Comparison of ENCODE assay signal across 8 mouse cellular contexts in the genomic region with DNA sequence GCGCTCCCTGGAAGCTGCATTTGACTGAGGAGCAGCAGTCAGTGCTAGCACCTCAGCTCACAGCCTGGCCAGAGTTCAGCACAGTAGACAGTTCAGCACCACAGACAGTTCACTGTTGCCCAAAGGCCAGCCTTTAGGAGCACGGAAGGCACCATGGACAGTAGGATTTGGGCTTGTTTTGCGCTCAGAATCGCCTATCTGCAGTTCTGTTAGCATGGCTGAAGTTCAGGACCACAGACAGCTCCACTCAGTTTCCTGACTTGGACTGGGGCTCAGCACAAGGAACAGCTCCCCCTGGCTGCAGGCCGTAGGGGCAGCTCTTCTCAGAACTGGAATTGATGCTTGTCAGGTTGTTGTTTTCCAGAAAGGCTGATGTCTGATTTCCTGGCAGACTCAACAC.
DNase-seq lines count a peak whose midpoint lies in the region; ATAC-seq and TF ChIP-seq lines count a peak whose summit lies in the region.

No protein-coding gene starts in this region.

- no peaks in the 10 kb centered on the region for H3K9me3 ChIP-seq in hindbrain, embryonic 14.5 days (ENCODE audit: control insufficient read depth, low read length)
- no peaks in the 10 kb centered on the region for H3K9me3 ChIP-seq in hindbrain, embryonic 13.5 days
- H3K9me3 ChIP-seq in limb, embryonic 11.5 days (ENCODE audit: control insufficient read depth, low read length): no peaks in the 10 kb centered on the region
- H3K9me3 ChIP-seq in neural tube, embryonic 14.5 days (ENCODE audit: control insufficient read depth, low read length): no peaks in the 10 kb centered on the region

- H3K27ac ChIP-seq in hindbrain, embryonic 14.5 days: no peak overlapping the region
- H3K27ac ChIP-seq in hindbrain, embryonic 13.5 days: no peak overlapping the region
- no peak overlapping the region for H3K27ac ChIP-seq in kidney, adult 2 months (ENCODE audit: insufficient read depth, low read depth, low read length)
- H3K27ac ChIP-seq in limb, embryonic 11.5 days (replicated peaks; ENCODE audit: low read depth, low read length): no peak overlapping the region
- H3K27ac ChIP-seq in neural tube, embryonic 14.5 days (ENCODE audit: low read depth, low read length): no peak overlapping the region

- no peak overlapping the region for H3K4me3 ChIP-seq in hindbrain, embryonic 14.5 days (replicated peaks; ENCODE audit: low read length)
- no peak overlapping the region for H3K4me3 ChIP-seq in hindbrain, embryonic 13.5 days
- no peak overlapping the region for H3K4me3 ChIP-seq in kidney, adult 2 months (ENCODE audit: insufficient read depth, low read depth, low read length)
- H3K4me3 ChIP-seq in limb, embryonic 11.5 days (ENCODE audit: low read depth, low read length): no peak overlapping the region
- no peak overlapping the region for H3K4me3 ChIP-seq in neural tube, embryonic 14.5 days (ENCODE audit: low read depth, low read length)

- peak; percentile 88 for DNase-seq in hindbrain, embryonic 14.5 days (ENCODE audit: low spot score)
- peak; percentile 79 to 83 for DNase-seq in cerebellum, postnatal 14 days
- DNase-seq in gastrocnemius, postnatal 10 days: peak; percentile 89
- DNase-seq in kidney, adult 2 months: peak; percentile 82
- DNase-seq in limb, embryonic 11.5 days (ENCODE audit: low spot score): peak; percentile 98
- DNase-seq in testis, postnatal 14 days (ENCODE audit: low spot score): peak; percentile 83

- H3K4me2 ChIP-seq in hindbrain, embryonic 14.5 days (replicated peaks): no peak overlapping the region
- H3K4me2 ChIP-seq in hindbrain, embryonic 13.5 days: no peak overlapping the region
- H3K4me2 ChIP-seq in limb, embryonic 11.5 days (ENCODE audit: low read depth, severe bottlenecking): no peak overlapping the region
- no peak overlapping the region for H3K4me2 ChIP-seq in neural tube, embryonic 14.5 days (ENCODE audit: low read depth, low read length)

- TF ChIP-seq POLR2A in kidney, adult 2 months (IDR thresholded peaks at IDR 0.05; ENCODE audit: low read depth, low read length): no peak

- WGBS in hindbrain, embryonic 14.5 days: 18% methylated on average over 5 of the region's 5 CpGs
- 18% methylated on average over 5 of the region's 5 CpGs for WGBS in hindbrain, embryonic 13.5 days
- WGBS in kidney, adult 2 months: 19% methylated on average over 5 of the region's 5 CpGs
- WGBS in limb, embryonic 11.5 days: 18% methylated on average over 5 of the region's 5 CpGs
- WGBS in neural tube, embryonic 14.5 days: 18% methylated on average over 5 of the region's 5 CpGs

- no peak for ATAC-seq in hindbrain, embryonic 14.5 days (ENCODE audit: low FRiP score)
- ATAC-seq in hindbrain, embryonic 13.5 days (ENCODE audit: low FRiP score): no peak
- peak; percentile 65 for ATAC-seq in limb, embryonic 11.5 days (ENCODE audit: insufficient number of reproducible peaks, low FRiP score, low TSS enrichment, low read depth)
- peak; percentile 49; the same call in 1 of the 2 replicates for ATAC-seq in neural tube, embryonic 14.5 days (ENCODE audit: low read depth)

- no peaks in the 10 kb centered on the region for H3K36me3 ChIP-seq in hindbrain, embryonic 14.5 days (replicated peaks; ENCODE audit: control insufficient read depth, insufficient read depth)
- no peaks in the 10 kb centered on the region for H3K36me3 ChIP-seq in hindbrain, embryonic 13.5 days
- no peaks in the 10 kb centered on the region for H3K36me3 ChIP-seq in kidney, adult 2 months (ENCODE audit: control insufficient read depth, insufficient read depth, low read length)
- no peaks in the 10 kb centered on the region for H3K36me3 ChIP-seq in limb, embryonic 11.5 days (ENCODE audit: control insufficient read depth, insufficient read depth, low read length)
- no peaks in the 10 kb centered on the region for H3K36me3 ChIP-seq in neural tube, embryonic 14.5 days (ENCODE audit: control insufficient read depth, insufficient read depth, low read length)

- H3K4me1 ChIP-seq in hindbrain, embryonic 14.5 days (replicated peaks; ENCODE audit: control insufficient read depth, insufficient read depth, low read length): no peaks in the 10 kb centered on the region
- no peaks in the 10 kb centered on the region for H3K4me1 ChIP-seq in hindbrain, embryonic 13.5 days (replicated peaks)
- H3K4me1 ChIP-seq in kidney, adult 2 months (ENCODE audit: control insufficient read depth, insufficient read depth, low read length): no peaks in the 10 kb centered on the region
- no peaks in the 10 kb centered on the region for H3K4me1 ChIP-seq in limb, embryonic 11.5 days (ENCODE audit: control insufficient read depth, insufficient read depth, low read length)
- H3K4me1 ChIP-seq in neural tube, embryonic 14.5 days (ENCODE audit: control insufficient read depth, insufficient read depth, low read length): no peaks in the 10 kb centered on the region

- TF ChIP-seq CTCF in kidney, adult 2 months (conservative IDR thresholded peaks at IDR 0.05; ENCODE audit: insufficient read depth, insufficient read length, low read depth, low read length): peak; percentile 92

- H3K27me3 ChIP-seq in hindbrain, embryonic 14.5 days (ENCODE audit: control insufficient read depth, insufficient read depth, low read length): no peaks in the 10 kb centered on the region
- no peaks in the 10 kb centered on the region for H3K27me3 ChIP-seq in hindbrain, embryonic 13.5 days
- H3K27me3 ChIP-seq in kidney, adult 2 months (replicated peaks; ENCODE audit: control insufficient read depth, insufficient read depth, low read length): no peaks in the 10 kb centered on the region
- H3K27me3 ChIP-seq in limb, embryonic 11.5 days (ENCODE audit: control insufficient read depth, insufficient read depth, low read length): no peaks in the 10 kb centered on the region
- H3K27me3 ChIP-seq in neural tube, embryonic 14.5 days (ENCODE audit: control insufficient read depth, insufficient read depth, low read length): no peaks in the 10 kb centered on the region

- no peak overlapping the region for H3K9ac ChIP-seq in hindbrain, embryonic 14.5 days
- H3K9ac ChIP-seq in hindbrain, embryonic 13.5 days: no peak overlapping the region
- H3K9ac ChIP-seq in limb, embryonic 11.5 days (ENCODE audit: low read length): no peak overlapping the region
- H3K9ac ChIP-seq in neural tube, embryonic 14.5 days (replicated peaks; ENCODE audit: low read depth, low read length): no peak overlapping the region

Comparison
In these comparisons a context has a peak if more than half of its experiments do, and no peak if none do; other contexts are left out.
1. ATAC-seq: peak in limb, embryonic 11.5 days (single experiment) and neural tube, embryonic 14.5 days (single experiment); none in hindbrain, embryonic 14.5 days (single experiment) and hindbrain, embryonic 13.5 days (single experiment).
2. Peak in every context shown above with its lines, with median percentiles within 50 percentile points of each other: DNase-seq.